Mouse (Mus musculus) G1E (cell line): Measurements from ENCODE around the gene Larp1. TPM values are rescaled to one million over a fixed set of nuclear protein-coding genes. Genes with fewer than 3 reads are reported as not detected.

Experiments
- ATAC-seq: 2 replicates; pipeline ENCODE4 v1.8.0; 2016; ENCODE audit warnings: mild to moderate bottlenecking; ENCODE audit not compliant: insufficient number of reproducible peaks, poor library complexity, low FRiP score, severe bottlenecking; ENCODE audit errors: extremely low read depth
- DNase-seq: peaks from one replicate; pipeline ENCODE4 v3.0.0; 2012; ENCODE audit warnings: low spot score
- H3K27me3 ChIP-seq: 2 replicates; pipeline ENCODE4 v1.6.1; 2012; ENCODE audit warnings: mild to moderate bottlenecking, low read length, inconsistent platforms; ENCODE audit not compliant: insufficient read depth
- H3K36me3 ChIP-seq: replicated peaks from 2 replicates; pipeline ENCODE3; 2012; ENCODE audit warnings: mild to moderate bottlenecking, inconsistent platforms
- H3K4me1 ChIP-seq: 2 replicates; pipeline ENCODE4 v1.6.1; 2012; ENCODE audit warnings: low read depth, low read length, inconsistent platforms, mixed read lengths; ENCODE audit not compliant: insufficient read depth
- H3K4me3 ChIP-seq: 2 replicates; pipeline ENCODE4 v1.5.1; 2012; ENCODE audit warnings: low read depth, mild to moderate bottlenecking, inconsistent platforms, low read length, moderate library complexity, mixed read lengths
- H3K9me3 ChIP-seq: replicated peaks from 2 replicates; pipeline ENCODE4 v1.6.1; 2012; ENCODE audit warnings: inconsistent platforms
- CTCF ChIP-seq: IDR thresholded peaks from 2 replicates; pipeline ENCODE4 v1.5.1; 2012; ENCODE audit warnings: low read depth, low read length, inconsistent platforms, mixed read lengths
- GATA1 ChIP-seq: IDR thresholded peaks from 2 replicates; pipeline ENCODE4 v1.6.1; 2012; ENCODE audit warnings: borderline replicate concordance, low read length, inconsistent platforms, mixed read lengths
- GATA2 ChIP-seq: IDR thresholded peaks from 2 replicates; pipeline ENCODE4 v1.6.1; 2012; ENCODE audit warnings: low read depth, low read length, inconsistent platforms, borderline replicate concordance
- POLR2AphosphoS5 ChIP-seq: IDR thresholded peaks from 2 replicates; pipeline ENCODE4 v1.6.1; 2012; ENCODE audit warnings: low read depth, low read length, inconsistent platforms; ENCODE audit not compliant: insufficient replicate concordance
- TAL1 ChIP-seq: conservative IDR thresholded peaks from 2 replicates; pipeline ENCODE4 v1.6.1; 2012; ENCODE audit warnings: low read depth, low read length, inconsistent platforms, mixed read lengths
- polyA plus RNA-seq: library from polyadenylated mRNA; stranded (reverse); fragments of >175 nt; gene quantifications from 2 replicates; pipeline ENCODE4 v1.2.3, GENCODE M21; 2012
- total RNA-seq, 2 experiments: library from RNA; stranded (forward) in 1 of 2; stranded (reverse) in 1 of 2; fragments of 200-1000 nt in 1 of 2; fragments of >200 nt in 1 of 2; fragmentation: Nextera tagmentation in 1 of 2; gene quantifications; 2 replicates each; pipeline ENCODE4 v1.2.3; 2014 to 2017

The Larp1 gene
- total and polyA plus RNA-seq, 3 experiments, result 34.7 to 184 (median 123) TPM

DNA sequence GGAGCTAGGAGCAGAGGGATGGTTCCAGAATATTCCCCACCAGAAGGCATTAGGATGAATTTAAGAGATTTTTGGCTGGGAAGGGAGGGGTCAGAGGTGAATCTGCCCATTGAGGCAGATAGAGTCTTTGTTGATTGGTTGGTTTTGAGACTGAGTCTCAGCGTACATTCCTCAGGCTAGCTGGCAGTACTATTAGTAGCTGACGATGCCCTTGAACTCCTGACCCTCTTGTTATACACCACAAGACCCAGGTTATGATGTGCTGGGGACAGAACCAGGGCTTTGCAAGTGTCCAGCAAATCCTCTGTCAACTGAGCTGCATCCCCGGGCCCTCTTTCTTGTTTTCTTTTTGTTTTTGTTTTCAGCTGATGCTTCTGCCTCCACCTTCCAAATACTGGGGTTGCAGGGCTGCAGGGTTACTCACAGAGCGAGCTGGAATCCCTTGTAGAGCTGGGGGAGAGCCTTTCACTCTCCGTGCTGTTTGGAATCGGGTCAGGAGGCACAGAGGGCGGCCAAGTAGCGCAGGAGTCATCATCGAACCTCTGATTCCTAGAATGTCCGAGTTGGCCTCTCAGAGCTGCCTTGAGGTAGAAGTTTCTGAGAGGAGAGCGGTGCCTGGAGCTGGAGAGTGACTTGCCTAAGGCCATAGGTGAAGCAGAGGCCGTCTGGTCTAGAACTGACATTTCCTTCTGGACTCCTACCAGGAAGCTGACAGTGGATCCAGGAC, 27.6 kb upstream of the Larp1 start:
- Histone ChIP-seq H3K4me1 (peaks cover 19% of the 10 kb centered on the region), H3K4me3 (no peak overlapping the region), H3K9me3 (no peaks in the 10 kb centered on the region), H3K36me3 (no peaks in the 10 kb centered on the region), H3K27me3 (peaks cover 19% of the 10 kb centered on the region)
- DNase-seq (no peak), ATAC-seq (no peak)
- TF ChIP-seq GATA1, result no peak
- TF ChIP-seq TAL1, result no peak
- TF ChIP-seq CTCF, result no peak
- TF ChIP-seq GATA2, result no peak
- no peak for TF ChIP-seq POLR2AphosphoS5

DNA sequence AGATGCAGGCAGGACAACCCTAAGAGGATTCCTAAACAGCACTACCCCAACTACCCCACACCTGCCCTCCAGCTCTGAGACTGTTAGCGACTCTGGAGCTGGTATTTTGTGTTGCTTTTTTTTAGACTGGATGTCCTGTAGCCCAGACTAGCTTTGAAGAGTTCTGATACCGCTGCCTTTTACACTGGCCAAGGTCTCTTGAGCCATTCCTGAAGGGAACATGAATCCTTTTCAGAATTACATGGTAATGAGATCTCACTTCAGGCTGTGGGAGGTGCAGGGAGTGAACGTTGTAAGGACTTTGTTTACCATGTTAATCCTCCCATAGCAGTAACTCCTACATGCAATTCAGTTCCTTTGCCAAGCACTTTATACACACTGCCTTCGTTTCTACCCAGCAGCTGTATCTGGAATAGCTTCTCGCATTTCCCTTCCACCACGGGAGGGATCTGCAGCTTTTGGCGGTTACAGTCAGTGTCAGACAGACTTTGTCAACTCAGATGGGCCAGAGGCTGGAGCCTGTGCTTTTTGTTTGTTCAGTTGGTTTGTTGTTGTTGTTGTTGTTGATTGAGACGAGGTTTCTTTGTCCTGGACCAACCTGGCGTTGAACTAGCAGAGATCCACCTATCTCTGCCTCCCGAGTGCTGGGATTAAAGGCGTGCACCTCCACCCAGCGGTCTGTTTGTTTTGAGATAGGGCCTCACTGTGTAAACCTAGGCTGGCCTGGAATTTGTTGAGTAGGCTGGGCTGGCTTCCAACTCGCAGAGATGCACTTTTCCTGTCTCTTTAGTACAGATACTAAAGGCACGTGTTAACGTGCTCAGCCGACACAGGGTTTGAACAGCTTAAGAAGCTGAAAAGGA, 25.2 kb upstream of the Larp1 start:
- Histone ChIP-seq H3K4me1 (peaks cover 19% of the 10 kb centered on the region), H3K27me3 (peaks cover 18% of the 10 kb centered on the region), H3K9me3 (no peaks in the 10 kb centered on the region), H3K4me3 (no peak overlapping the region), H3K36me3 (no peaks in the 10 kb centered on the region)
- ATAC-seq (no peak), DNase-seq (no peak)
- TF ChIP-seq GATA2 (no peak), POLR2AphosphoS5 (no peak), TAL1 (no peak), GATA1 (no peak), CTCF (no peak)

DNA sequence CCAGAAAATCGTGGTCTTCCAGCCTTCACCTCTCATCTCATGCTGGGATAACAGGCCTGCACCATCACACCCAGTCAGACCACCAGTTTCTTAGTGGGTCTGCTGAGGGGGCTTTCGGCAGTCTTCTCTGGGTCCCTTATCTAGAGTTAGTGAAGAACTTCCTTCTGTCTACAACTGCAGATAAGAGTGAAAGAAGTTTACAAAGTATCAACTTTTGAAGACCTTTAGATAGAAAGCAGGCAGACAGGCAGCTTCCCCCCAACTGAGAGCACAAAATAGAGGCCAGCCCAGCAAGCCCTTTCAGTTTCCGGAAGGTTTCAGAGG, 24.6 kb upstream of the Larp1 start:
- peaks cover 19% of the 10 kb centered on the region for H3K4me1 ChIP-seq
- H3K36me3 ChIP-seq, result no peaks in the 10 kb centered on the region
- DNase-seq, result no peak
- H3K9me3 ChIP-seq, result no peaks in the 10 kb centered on the region
- TF ChIP-seq CTCF (no peak), GATA1 (no peak), POLR2AphosphoS5 (no peak), GATA2 (no peak), TAL1 (no peak)
- no peak overlapping the region for H3K4me3 ChIP-seq
- ATAC-seq, result no peak
- H3K27me3 ChIP-seq, result peaks cover 18% of the 10 kb centered on the region

DNA sequence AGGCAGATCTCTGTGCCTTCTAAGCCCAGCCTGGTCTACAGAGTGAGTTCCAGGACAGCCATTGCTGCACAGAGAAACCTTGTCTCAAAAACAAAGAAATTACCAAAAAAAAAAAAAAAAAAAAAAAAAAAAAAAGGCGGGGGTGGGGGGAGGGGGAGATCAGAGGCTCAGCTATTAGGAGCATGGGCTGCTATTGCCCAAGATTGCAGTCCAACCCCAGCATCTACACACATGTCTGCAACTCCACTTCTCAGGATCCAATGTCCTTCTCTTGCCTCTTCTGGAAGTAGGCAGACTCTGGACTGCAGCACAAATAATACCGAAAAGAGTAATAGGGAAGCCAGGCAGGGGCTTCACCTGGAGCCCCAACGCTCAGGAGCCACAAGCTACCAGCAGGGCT, 23.4 kb upstream of the Larp1 start:
- ATAC-seq (no peak), DNase-seq (no peak)
- no peak for TF ChIP-seq GATA1
- Histone ChIP-seq H3K4me3 (no peak overlapping the region), H3K36me3 (no peaks in the 10 kb centered on the region), H3K9me3 (no peaks in the 10 kb centered on the region), H3K27me3 (peaks cover 21% of the 10 kb centered on the region), H3K4me1 (peaks cover 16% of the 10 kb centered on the region)

DNA sequence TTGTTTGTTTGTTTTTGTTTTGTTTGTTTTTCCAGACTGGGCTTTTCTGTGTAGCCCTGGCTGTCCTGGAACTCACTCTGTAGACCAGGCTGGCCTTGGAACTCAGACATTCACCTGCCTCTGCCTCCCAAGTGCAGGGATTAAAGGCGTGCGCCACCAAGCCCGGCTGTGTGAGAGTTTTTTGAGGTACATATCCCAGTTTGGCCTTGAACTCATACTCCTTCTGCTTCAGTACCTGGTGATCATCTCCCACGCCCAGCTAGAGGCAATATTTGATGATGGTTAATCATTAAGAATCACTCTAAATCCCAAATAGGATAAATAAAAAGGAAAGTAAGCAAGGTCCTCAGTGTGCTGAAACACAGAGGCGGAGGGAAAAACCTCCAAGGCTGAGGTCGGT, 22.8 kb upstream of the Larp1 start:
- Histone ChIP-seq H3K9me3 (no peaks in the 10 kb centered on the region), H3K4me1 (peaks cover 16% of the 10 kb centered on the region), H3K27me3 (peaks cover 17% of the 10 kb centered on the region), H3K4me3 (no peak overlapping the region), H3K36me3 (no peaks in the 10 kb centered on the region)
- ATAC-seq (no peak), DNase-seq (no peak)
- TF ChIP-seq GATA1 (no peak), TAL1 (no peak)

DNA sequence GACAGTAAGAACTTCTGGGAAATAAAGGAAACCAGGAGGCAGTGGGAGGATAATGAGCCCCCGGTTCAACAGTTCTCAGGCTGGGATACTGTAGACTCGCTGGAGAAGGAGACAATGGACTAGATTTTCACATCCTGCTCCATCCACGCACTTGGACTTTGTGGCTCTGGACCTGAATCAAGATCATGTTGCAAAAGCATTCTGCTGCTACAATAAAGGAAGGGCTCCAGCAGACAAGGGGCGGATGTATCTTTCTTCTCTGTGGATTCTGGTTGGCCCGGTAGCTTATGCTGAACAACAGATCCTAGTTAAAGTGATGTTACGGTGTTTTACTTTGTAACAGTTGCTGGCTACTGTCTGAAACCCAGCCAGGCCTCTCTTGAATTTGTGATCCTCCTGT, 22.4 kb upstream of the Larp1 start:
- no peak for TF ChIP-seq GATA2
- no peak for TF ChIP-seq GATA1
- H3K4me3 ChIP-seq, result no peak overlapping the region
- ATAC-seq (no peak), DNase-seq (no peak)
- H3K36me3 ChIP-seq, result no peaks in the 10 kb centered on the region
- peaks cover 15% of the 10 kb centered on the region for H3K27me3 ChIP-seq
- peaks cover 16% of the 10 kb centered on the region for H3K4me1 ChIP-seq
- no peaks in the 10 kb centered on the region for H3K9me3 ChIP-seq

DNA sequence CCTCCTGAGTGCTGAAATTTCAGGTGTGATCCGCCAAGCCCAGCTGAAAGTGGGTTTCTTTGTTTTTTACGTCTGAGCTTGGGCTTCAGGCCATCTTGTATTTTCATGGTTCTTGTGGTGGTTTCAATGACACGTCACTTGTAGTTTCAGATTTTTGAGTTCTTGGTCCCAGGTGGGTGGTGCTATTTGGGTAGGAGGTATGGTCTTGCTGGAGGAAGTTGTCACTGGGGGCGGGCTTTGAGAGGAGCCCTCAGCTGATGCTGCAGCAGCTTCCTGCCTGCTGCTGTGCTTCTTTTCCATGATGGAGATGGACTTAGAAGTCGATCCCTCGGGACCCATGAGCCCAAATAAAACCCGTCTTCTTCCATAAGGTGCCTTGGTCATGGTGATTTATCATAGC, 22.0 kb upstream of the Larp1 start:
- Histone ChIP-seq H3K9me3 (no peaks in the 10 kb centered on the region), H3K4me1 (peaks cover 16% of the 10 kb centered on the region), H3K36me3 (no peaks in the 10 kb centered on the region), H3K27me3 (peaks cover 14% of the 10 kb centered on the region), H3K4me3 (no peak overlapping the region)
- TF ChIP-seq CTCF (no peak), POLR2AphosphoS5 (no peak), GATA2 (no peak), GATA1 (no peak), TAL1 (no peak)
- no peak for ATAC-seq
- DNase-seq, result no peak
